Mouse (Mus musculus): ENCODE measurements around the gene Lmx1b.

The Lmx1b gene

GRCm38 (mm10) chr2:33581866-33582265, 58.4 kb downstream of the Lmx1b start:
- DNase-seq, result no peak

- DNase-seq, result no peak
Measured at GRCm38 (mm10) chr2:33581449-33581777, 58.9 kb downstream of the Lmx1b start.

GRCm38 (mm10) chr2:33580697-33581448, 59.4 kb downstream of the Lmx1b start:
- DNase-seq, result peak; percentile 47

GRCm38 (mm10) chr2:33575406-33575805, 64.9 kb downstream of the Lmx1b start:
- peak; percentile 50 for DNase-seq

DNA sequence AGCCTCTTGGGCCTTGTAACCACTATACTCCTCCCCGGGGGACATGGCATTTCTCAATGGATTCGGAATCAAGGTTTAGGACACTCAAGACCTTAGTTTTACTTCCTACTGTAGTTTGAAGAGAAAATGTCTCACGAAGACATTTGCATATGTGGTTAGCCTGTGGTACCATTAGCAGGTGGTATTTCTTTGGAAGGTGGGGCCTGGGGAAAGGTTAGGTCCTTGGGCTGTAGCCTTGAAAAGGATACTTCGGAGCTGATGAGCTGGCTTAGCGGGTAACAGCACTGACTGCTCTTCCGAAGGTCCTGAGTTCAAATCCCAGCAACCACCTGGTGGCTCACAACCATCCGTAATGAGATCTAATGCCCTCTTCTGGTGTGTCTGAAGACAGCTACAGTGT, 67.2 kb downstream of the Lmx1b start:
- no peak for DNase-seq

DNA sequence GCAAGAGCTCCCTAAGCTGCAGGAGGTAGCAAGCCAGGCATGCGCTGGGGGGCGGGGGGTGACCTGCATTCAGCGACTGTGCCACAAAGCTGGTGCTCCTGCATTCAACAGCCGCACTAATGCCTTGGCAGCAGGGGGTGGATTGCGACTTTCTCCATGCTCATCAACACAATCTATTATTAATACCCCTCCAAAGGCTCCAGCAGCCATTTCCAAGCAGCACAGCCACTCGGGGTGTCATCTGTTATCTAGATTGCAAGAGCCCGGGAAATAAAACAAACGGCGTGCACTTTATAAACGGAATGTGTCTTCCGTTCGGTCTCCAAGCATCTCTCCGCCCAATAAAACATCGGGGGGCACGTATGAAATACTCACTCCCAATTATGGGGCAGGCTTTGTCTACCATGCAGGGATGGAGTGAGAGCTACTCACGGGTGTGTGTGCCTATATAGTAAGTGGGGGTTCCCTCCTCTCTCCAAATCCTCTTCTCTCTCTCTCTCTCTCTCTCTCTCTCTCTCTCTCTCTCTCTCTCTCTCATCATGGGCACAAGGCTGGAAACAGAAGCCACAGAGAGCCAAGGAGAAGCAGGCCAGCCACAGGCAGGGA, 69.0 kb downstream of the Lmx1b start:
- DNase-seq, result no peak

DNA sequence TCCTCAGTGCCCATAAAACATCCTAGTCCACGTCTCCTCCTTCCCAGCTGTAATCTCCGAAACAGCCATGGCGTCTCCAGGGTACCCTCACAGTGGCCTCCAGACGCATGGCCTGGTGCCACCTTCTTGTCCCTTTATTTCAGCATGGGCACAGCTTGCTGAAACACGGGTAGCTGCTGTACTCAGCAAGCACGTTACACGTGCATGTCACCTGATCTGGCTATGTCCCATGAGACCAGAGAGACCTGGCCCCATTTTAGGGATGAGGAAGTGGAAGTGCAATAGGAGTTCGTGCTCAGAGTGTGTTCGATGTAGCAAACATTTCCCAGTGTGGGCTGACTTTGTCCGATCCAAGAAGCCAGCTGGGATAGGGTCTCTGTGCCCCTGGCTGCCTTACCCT, 70.6 kb downstream of the Lmx1b start:
- no peak for DNase-seq

DNA sequence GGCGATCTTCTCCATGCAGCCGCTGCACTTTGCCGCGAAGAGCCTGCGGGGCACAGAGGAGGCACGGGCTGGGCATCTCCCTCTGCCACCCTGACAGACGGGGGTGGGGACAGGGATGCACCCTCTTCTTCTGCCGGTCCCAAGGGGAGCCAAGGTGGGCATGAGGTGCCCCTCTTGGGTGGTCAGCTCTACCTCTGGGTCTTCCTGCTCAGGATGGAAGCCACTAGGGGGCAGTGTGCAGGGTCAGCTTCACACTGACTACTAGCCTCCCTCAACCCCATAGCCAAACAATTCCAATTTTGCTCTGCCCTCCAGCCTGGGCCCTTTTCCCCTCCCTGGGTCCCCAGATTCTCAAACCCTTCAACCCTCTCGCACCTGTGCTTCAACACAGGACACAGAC, 71.1 kb downstream of the Lmx1b start:
- peak; percentile 78 for DNase-seq

DNA sequence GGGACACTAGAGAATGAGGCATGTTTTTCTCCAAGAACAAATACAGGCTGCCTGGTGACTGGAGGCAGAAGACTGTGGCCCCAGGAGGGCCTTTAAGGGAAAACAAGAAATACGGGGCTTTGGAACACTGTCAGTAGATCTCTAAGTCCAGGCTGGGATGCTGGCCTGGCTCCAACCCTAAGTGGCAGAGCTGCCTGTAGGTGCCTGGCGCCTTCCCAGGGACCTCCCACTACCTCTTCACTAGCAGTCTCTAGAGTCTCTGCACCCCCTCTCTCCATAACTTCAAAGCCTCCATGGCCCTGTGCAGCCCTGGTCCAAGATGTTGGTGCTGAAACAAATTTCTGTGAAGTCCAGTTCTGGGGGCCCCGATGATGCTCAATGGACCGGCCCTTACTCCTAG, 74.4 kb downstream of the Lmx1b start:
- DNase-seq, result no peak

DNA sequence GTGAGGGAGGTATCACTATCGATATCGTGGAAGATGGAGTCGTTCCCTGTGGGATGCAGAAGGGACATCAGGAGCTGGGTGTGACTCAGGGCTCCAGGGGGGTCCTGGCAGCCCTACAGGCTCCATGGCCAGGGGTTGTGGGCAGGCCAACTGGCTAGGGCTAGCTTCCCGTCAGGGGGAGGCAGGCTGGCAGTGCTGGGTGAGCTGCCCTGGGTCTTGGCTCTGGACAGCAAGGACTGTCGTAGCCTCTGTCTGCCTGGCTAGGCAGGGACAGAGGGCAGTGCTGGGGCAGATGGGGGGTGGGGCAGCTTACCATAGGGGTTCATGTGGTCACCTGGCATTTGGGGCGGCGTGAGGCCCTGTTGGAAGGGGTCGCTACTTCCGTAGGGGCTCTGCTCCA, 75.6 kb downstream of the Lmx1b start:
- DNase-seq, result no peak

- DNase-seq, result peak; percentile 72
Measured at GRCm38 (mm10) chr2:33559752-33560151, 80.6 kb downstream of the Lmx1b start.

GRCm38 (mm10) chr2:33559334-33559733, 81.0 kb downstream of the Lmx1b start:
- no peak for DNase-seq

DNA sequence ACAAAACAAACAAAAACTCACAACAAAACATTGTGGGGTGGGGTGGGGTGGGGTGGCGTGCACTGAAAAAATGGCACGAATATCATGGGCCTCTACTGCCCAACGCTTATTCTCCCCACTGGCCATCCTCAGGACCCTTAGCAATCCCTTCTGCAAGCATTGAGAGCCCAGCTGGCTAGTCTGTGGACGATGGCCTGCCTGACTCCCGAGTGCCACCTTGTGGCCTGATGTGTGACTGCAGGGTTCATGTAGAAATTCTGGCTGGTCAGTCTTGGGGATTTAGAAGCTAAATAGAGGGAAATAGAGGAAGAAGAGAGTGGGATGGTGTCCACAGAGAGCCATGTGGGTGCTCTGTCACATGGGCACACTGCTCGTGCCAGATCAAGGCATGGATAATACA, 82.1 kb downstream of the Lmx1b start:
- peak; percentile 83 for DNase-seq

- no peak for DNase-seq
Measured at GRCm38 (mm10) chr2:33555573-33555972, 84.7 kb downstream of the Lmx1b start.

- DNase-seq, result no peak
Measured at GRCm38 (mm10) chr2:33552672-33553071, 87.6 kb downstream of the Lmx1b start.

DNA sequence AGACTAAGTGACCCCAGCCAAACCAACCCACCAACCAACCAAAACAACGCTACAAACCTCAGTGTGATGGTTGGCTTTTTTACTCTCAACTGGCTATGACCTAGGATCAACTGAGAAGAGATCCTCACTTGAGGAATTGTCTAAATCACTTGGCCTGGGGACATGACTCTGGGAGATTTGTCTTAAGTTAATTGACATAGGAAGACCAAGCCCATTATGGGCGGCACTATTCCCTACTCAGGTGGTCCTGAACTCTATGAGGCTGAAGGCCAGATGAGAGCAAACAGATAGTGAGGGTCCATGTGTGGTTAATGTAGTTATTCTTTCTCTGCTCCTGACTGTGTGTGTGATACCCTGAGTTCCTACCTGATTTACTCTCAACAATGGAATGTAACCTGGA, 92.7 kb downstream of the Lmx1b start:
- no peak for DNase-seq

DNA sequence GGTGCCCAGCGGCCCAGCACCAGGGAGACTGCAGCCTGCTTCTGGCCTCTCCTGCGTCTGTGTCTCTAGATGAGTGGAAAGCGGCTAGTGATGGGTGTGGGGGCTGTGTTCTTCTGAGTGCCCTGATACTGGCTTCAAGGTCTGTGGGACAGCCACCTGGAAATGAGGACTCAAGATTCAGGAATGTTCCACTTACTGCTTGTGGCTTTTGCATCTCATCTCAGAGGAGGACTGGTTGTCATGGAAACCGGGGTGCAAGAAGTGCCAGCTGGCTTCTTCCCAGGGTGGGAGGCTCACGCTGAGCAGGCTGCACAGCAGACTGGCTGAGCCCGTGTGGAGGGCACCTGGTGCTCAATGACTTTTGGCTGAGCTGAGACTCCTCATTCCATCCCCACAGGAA, 93.4 kb downstream of the Lmx1b start:
- peak; percentile 76 for DNase-seq

GRCm38 (mm10) chr2:33546051-33546450, 94.3 kb downstream of the Lmx1b start:
- no peak for DNase-seq

- no peak for DNase-seq
Measured at GRCm38 (mm10) chr2:33544781-33545566, 95.3 kb downstream of the Lmx1b start.

DNA sequence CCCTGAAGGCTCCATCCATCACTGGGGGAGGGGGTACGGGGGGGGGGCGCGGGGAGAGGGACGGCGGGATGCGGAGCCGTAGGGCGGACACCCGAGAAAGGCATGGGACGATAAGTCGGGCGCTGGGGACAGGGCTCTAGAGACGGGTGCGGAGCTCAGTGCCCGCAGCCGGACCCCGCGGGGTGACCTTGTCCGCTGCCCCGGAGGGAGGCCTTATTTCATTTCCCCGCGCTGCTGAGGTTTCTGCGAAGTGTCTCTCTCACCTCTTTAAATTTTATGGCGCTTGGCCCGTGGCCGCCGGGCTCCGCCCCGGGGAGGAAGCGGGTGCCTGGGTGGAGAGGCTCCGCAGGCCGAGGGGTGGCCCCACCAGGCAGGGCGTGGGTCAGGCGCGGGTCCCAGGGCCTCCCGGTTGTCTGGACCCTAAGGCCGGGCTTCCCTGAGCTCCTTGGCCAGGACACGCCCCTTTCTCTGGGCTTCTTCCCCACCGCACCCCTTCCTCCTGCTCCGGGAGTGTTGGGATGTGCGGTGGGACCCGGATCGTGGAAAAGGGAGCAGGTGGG, 96.0 kb downstream of the Lmx1b start:
- peak; percentile 57 for DNase-seq

GRCm38 (mm10) chr2:33543429-33544202, 96.7 kb downstream of the Lmx1b start:
- peak; percentile 82 for DNase-seq

DNA sequence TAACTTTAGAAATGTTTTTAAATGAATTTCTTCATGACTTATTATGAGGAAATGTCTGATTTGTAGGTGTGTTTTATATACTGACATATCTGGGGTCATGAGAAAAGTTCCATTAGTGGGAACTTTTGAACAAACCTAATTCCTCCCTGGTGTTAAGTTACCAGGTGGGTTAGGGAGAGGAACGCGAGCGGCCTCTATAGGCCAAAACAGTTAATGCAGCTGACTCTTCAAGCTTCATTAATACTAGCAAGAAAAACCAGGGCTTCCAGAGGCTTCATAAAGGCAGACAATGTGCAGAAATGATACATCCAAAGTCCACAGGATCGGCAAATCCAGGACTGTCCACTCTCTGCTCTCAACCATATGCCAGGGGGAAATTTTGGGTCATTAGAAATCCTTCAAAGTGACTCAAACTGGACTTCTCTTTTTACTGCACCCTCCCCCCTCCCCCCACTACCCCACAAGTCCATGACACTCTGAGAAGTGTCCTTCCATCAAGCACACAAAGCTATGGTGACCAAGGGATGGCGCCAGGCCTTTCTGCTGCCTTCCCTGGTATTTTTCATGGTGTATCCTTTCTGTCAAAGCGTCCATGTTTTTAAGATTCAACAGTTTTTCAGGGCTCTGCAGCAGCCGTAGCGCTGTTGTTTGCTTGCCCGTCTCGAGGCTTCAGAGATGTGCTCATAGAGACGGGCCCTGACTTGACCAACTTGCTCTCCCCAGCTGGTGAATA, 97.4 kb downstream of the Lmx1b start:
- peak; percentile 75 for DNase-seq

All from embryo, embryonic 11 days (tissue).